Mouse (Mus musculus) E14TG2a.4 (cell line): ENCODE measurements at regions not wholly inside any gene's neighbourhood (a gene's known extent, or its start where the extent isn't known, plus 50 kb on each side); places are given as distances from the start of the nearest gene placed in this dataset.

Source experiments
- H3K27me3 ChIP-seq: 2 replicates; pipeline ENCODE4 v1.6.1; 2014; ENCODE audit warnings: low read length, control low read depth; ENCODE audit not compliant: insufficient read depth
- H3K36me3 ChIP-seq: 2 replicates; pipeline ENCODE4 v1.6.1; 2014; ENCODE audit warnings: low read length, control low read depth; ENCODE audit not compliant: insufficient read depth
- H3K4me1 ChIP-seq: replicated peaks from 2 replicates; pipeline ENCODE4 v1.6.1; 2014; ENCODE audit warnings: low read depth, low read length, control low read depth
- H3K4me3 ChIP-seq: replicated peaks from 2 replicates; pipeline ENCODE4 v1.5.1; 2014; ENCODE audit warnings: mild to moderate bottlenecking, low read length
- H3K9me3 ChIP-seq: 2 replicates; pipeline ENCODE4 v1.6.1; 2014; ENCODE audit warnings: low read length, control low read depth
- CTCF ChIP-seq: conservative IDR thresholded peaks from 2 replicates; pipeline ENCODE4 v1.5.1; 2014; ENCODE audit warnings: low read length
- NANOG ChIP-seq: IDR thresholded peaks from 2 replicates; pipeline ENCODE4 v1.6.1; 2014; ENCODE audit warnings: borderline replicate concordance, low read length, mixed read lengths
- POU5F1 ChIP-seq: IDR thresholded peaks from 2 replicates; pipeline ENCODE4 v1.6.1; 2014; ENCODE audit warnings: low read length, borderline replicate concordance

DNA sequence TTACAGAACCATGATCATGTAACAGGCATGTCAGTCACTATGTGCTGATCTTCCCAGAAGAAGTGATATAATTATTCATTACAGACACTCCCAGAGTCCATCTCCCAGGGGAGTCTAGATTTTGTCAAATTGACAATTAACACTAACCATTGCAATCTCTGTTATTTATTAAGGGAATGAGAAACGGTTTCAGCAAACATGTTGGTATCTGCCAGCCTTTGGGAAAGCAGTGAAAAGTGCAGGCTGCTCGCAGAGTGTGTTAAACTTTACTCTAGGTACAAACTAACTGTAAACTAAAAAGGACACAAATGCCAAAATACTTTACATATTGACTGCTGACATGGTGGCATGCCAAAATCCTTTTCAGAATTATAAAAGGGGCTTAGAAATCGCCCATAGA is 583.9 kb downstream of the 1700064H15Rik start:
- TF ChIP-seq NANOG = no peak
- no peak for TF ChIP-seq CTCF
- no peak for TF ChIP-seq POU5F1
- no peak overlapping the region for H3K4me3 ChIP-seq

GRCm38 (mm10) chr3:19045933-19046332 is 582.5 kb downstream of the 1700064H15Rik start:
- Histone ChIP-seq H3K4me1 (no peaks in the 10 kb centered on the region), H3K36me3 (no peaks in the 10 kb centered on the region), H3K27me3 (no peaks in the 10 kb centered on the region), H3K4me3 (no peak overlapping the region), H3K9me3 (no peaks in the 10 kb centered on the region)
- TF ChIP-seq CTCF (peak; percentile 26; the same call in 1 of the 2 replicates), NANOG (no peak)

More for the DNA sequence above, 583.9 kb downstream of the 1700064H15Rik start:
- H3K36me3 ChIP-seq = no peaks in the 10 kb centered on the region
- no peaks in the 10 kb centered on the region for H3K9me3 ChIP-seq
- no peaks in the 10 kb centered on the region for H3K4me1 ChIP-seq
- H3K27me3 ChIP-seq = no peaks in the 10 kb centered on the region

- TF ChIP-seq POU5F1 (no peak), NANOG (no peak), CTCF (no peak)
- no peaks in the 10 kb centered on the region for H3K4me1 ChIP-seq
- H3K36me3 ChIP-seq = no peaks in the 10 kb centered on the region
- no peaks in the 10 kb centered on the region for H3K9me3 ChIP-seq
- no peaks in the 10 kb centered on the region for H3K27me3 ChIP-seq
- H3K4me3 ChIP-seq = no peak overlapping the region
Observed at GRCm38 (mm10) chr3:19046610-19047009, 581.9 kb downstream of the 1700064H15Rik start.

DNA sequence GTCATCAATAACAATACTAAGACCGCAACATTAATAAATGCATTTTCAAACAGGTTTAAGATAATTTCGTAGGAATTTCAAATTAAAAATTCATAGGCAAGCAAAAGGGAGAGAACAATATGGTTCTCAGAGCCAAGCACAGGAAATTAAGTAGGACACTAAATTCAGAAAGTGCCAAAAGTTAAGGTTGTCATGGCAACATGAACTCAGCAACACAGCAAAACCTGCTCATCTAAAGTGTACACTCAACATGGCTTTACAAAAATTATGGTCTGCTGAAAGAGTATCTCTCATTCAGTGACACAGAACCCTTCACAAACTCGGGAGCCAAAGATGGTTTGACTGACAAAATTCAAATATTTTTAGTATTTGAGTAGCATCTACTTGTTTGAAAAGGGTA is 572.5 kb downstream of the 1700064H15Rik start:
- Histone ChIP-seq H3K9me3 (no peaks in the 10 kb centered on the region), H3K36me3 (no peaks in the 10 kb centered on the region), H3K27me3 (peaks cover 6% of the 10 kb centered on the region; the same call in 1 of the 2 replicates), H3K4me3 (no peak overlapping the region), H3K4me1 (0 out of 2 replicates have a peak, but pooled peaks cover 4% of the 10 kb centered on the region)
- TF ChIP-seq NANOG (no peak), CTCF (no peak), POU5F1 (no peak)

GRCm38 (mm10) chr3:19056623-19057022 is 571.9 kb downstream of the 1700064H15Rik start:
- Histone ChIP-seq H3K27me3 (peaks cover 6% of the 10 kb centered on the region; the same call in 1 of the 2 replicates), H3K9me3 (no peaks in the 10 kb centered on the region), H3K4me3 (no peak overlapping the region), H3K36me3 (no peaks in the 10 kb centered on the region), H3K4me1 (0 out of 2 replicates have a peak, but pooled peaks cover 4% of the 10 kb centered on the region)
- no peak for TF ChIP-seq NANOG
- TF ChIP-seq POU5F1 = no peak
- no peak for TF ChIP-seq CTCF

- TF ChIP-seq CTCF (no peak), NANOG (no peak), POU5F1 (no peak)
- Histone ChIP-seq H3K9me3 (no peaks in the 10 kb centered on the region), H3K36me3 (no peaks in the 10 kb centered on the region), H3K27me3 (peaks cover 6% of the 10 kb centered on the region; the same call in 1 of the 2 replicates), H3K4me1 (peaks cover 7% of the 10 kb centered on the region; the same call in 1 of the 2 replicates), H3K4me3 (peak overlapping the region; percentile 39; the same call in 1 of the 2 replicates)
Observed at GRCm38 (mm10) chr3:19059906-19060870, 568.3 kb downstream of the 1700064H15Rik start.

DNA sequence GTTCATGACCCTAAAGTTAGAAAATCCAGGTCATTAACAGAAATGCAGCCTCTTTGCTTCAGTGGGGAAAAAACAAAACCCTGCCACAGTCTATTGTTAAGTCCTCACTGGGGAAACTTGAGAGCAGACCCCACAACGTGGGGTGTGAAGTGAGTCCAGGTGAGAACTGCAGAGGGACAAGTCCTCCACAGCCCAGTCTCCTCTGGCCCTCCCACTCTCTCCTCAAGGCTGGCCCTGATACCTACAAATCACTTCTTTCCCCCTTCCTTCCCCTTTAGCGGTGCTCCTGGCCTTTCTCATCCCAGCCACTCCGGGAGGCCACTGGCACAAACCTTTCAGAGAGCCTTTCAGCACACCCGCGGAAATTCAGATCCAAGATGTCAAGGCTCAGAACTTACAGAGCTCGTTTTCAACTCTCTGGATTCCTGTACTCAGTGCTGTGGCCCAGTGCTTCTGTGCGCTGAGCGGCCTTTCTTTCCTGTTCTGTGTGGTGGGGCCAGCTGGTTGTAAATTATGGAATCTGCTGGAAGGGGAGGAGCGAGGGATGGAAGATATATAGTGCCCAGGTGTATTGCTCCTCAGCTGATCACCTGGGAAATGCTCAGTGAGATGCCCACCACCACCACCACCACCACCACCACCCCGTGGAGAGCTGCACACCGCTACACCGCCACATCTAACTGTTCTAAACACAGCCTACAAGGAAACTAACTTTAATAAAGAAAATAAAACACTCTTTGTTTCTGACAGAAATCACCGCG is 566.8 kb downstream of the 1700064H15Rik start:
- H3K4me1 ChIP-seq = peaks cover 7% of the 10 kb centered on the region; the same call in 1 of the 2 replicates
- no peak overlapping the region for H3K4me3 ChIP-seq
- TF ChIP-seq NANOG = no peak
- no peaks in the 10 kb centered on the region for H3K36me3 ChIP-seq
- H3K27me3 ChIP-seq = peaks cover 6% of the 10 kb centered on the region; the same call in 1 of the 2 replicates
- H3K9me3 ChIP-seq = no peaks in the 10 kb centered on the region

- Histone ChIP-seq H3K4me3 (no peak overlapping the region), H3K4me1 (peaks cover 7% of the 10 kb centered on the region; the same call in 1 of the 2 replicates), H3K36me3 (no peaks in the 10 kb centered on the region), H3K27me3 (peaks cover 6% of the 10 kb centered on the region; the same call in 1 of the 2 replicates), H3K9me3 (no peaks in the 10 kb centered on the region)
- TF ChIP-seq NANOG (no peak), CTCF (peak; percentile 79)
Observed at GRCm38 (mm10) chr3:19062249-19062859, 566.1 kb downstream of the 1700064H15Rik start.
